Mouse (Mus musculus) stomach, embryonic 15.5 days (tissue): ENCODE data around the gene Zfhx3. TPM values are rescaled to one million over a fixed set of nuclear protein-coding genes. Genes with fewer than 3 reads are reported as not detected.

Experiments used
- ATAC-seq: fragments of 200-750 bp; cut with Nextera tagmentation; 2 replicates; pipeline ENCODE4 v1.8.0; 2017; ENCODE audit warnings: low read depth, moderate number of reproducible peaks, moderate TSS enrichment; ENCODE audit not compliant: insufficient read depth, low FRiP score
- H3K27ac ChIP-seq: fragments of 300-500 bp; sonication (generic); 2 replicates; pipeline ENCODE4 v1.5.1; 2015; ENCODE audit warnings: mild to moderate bottlenecking, inconsistent platforms
- H3K27me3 ChIP-seq: fragments of 300-500 bp; sonication (generic); replicated peaks from 2 replicates; pipeline ENCODE4 v1.6.1; 2015; ENCODE audit warnings: inconsistent platforms
- H3K36me3 ChIP-seq: fragments of 300-500 bp; sonication (generic); 2 replicates; pipeline ENCODE4 v1.6.1; 2015; ENCODE audit warnings: inconsistent platforms
- H3K4me1 ChIP-seq: fragments of 300-500 bp; sonication (generic); 2 replicates; pipeline ENCODE4 v1.6.1; 2015; ENCODE audit warnings: inconsistent platforms
- H3K4me2 ChIP-seq: fragments of 300-500 bp; sonication (generic); 2 replicates; pipeline ENCODE4 v1.6.1; 2015; ENCODE audit warnings: mild to moderate bottlenecking, inconsistent platforms
- H3K4me3 ChIP-seq: fragments of 300-500 bp; sonication (generic); replicated peaks from 2 replicates; pipeline ENCODE4 v1.5.1; 2015; ENCODE audit warnings: inconsistent platforms
- H3K9ac ChIP-seq: fragments of 300-500 bp; sonication (generic); 2 replicates; pipeline ENCODE4 v1.6.1; 2015; ENCODE audit warnings: inconsistent platforms
- H3K9me3 ChIP-seq: fragments of 300-500 bp; sonication (generic); 2 replicates; pipeline ENCODE4 v1.6.1; 2016; ENCODE audit warnings: inconsistent platforms
- WGBS: fragments of 180-500 bp; shearing (Covaris S2); methylation state at CpG from one replicate; pipeline ENCODE4 v1.1.7; 2015; 5-methylcytosine and 5-hydroxymethylcytosine counted together
- polyA plus RNA-seq: library from polyadenylated mRNA; unstranded; fragments of >200 nt; fragmentation: Nextera tagmentation; extraction: Ambion mirVana; gene quantifications from 2 replicates; pipeline ENCODE4 v1.2.1, GENCODE M21; 2015

The Zfhx3 gene
- polyA plus RNA-seq, 1 experiment from 2014 or later = 12.9 TPM

DNA sequence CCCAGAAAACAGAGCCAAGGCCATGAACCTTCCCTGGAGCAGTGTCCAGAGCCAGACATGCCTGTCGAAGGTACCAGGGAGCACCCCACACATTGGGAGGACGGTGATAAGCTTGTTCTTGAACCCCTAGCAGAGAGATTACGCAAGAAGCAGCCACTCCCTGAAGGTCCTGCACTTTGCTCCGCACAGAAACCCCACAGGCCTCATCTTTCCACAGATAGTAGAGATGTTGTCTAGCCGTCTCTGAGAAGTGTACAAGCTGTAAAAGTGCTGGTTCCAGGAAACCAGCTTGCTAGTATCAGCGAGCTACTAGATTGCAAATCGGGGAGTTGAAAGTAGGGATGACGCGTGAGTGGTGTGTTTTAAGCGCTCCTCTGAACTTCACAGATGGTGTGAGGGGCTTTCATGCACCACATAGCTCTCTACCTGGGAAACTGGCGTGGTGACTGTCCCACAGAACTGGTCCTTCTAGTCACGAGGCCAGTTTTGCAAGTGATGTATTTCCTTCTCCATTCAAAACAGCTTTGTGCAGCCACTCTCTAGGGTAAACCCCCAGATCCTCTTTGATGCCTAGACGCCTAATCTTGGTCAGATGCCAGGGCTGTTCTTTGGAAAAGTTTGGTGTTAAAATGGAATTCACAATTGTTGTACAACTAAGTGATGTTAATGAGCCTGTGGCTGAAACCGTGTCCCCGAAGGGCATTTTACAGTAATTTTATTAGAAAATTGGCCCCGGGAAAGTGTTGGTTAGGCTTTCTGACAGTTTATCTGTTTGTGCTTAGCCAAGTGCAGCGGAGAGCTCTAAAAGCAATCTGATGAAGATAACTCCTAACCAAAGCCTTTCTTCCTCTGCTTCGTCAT, 993.6 kb downstream of the Zfhx3 start:
- no peak for ATAC-seq
- H3K9ac ChIP-seq = no peak overlapping the region
- peaks cover 3% of the 10 kb centered on the region; the same call in 1 of the 2 replicates for H3K4me1 ChIP-seq
- no peak overlapping the region for H3K4me3 ChIP-seq
- no peaks in the 10 kb centered on the region for H3K27me3 ChIP-seq
- WGBS = 71% methylated on average over 18 of the region's 18 CpGs
- H3K4me2 ChIP-seq = no peak overlapping the region
- no peaks in the 10 kb centered on the region for H3K9me3 ChIP-seq
- peak overlapping the region; percentile 6; the same call in 1 of the 2 replicates for H3K27ac ChIP-seq
- peaks cover 18% of the 10 kb centered on the region; the same call in 1 of the 2 replicates for H3K36me3 ChIP-seq

DNA sequence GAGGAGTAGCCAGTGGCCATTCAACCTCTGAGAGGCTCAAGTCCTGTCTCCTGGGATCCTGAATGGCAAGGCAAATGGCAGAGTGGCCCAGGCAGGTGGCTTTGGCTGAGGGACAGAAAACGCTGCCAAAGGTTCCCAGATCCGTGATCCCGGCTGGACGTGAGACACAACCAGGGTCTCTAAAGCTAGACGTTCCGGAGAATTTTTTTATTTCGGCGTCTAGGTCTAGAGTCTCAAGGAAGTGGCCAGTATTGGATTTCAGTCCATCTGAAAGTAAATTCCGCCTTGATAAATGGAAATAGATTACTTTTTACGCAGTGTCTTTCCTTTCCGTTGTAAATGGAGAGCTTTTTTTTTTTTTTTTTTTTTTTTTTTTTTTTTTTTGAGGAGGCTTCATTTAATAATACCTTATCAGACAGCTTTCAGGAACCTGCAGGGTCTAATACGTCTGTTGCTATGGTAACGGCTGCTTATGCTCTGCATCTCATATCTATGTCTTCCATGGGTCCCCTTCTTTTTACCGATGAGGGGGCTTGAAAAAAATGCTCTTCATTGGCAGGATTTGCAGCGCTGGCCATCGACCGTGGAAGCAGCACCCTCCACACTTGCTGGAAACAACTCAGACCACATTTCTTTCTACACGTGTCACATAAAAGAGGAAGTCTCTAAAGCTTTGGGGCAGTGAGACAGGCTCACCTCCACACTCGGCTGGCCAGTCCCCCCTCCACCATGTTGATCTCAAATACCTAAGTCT, 994.4 kb downstream of the Zfhx3 start:
- ATAC-seq = no peak
- no peak overlapping the region for H3K4me3 ChIP-seq
- H3K4me1 ChIP-seq = peaks cover 2% of the 10 kb centered on the region; the same call in 1 of the 2 replicates
- no peak overlapping the region for H3K9ac ChIP-seq
- peaks cover 18% of the 10 kb centered on the region; the same call in 1 of the 2 replicates for H3K36me3 ChIP-seq
- H3K27me3 ChIP-seq = no peaks in the 10 kb centered on the region
- H3K4me2 ChIP-seq = no peak overlapping the region
- 76% methylated on average over 19 of the region's 19 CpGs for WGBS
- H3K27ac ChIP-seq = peak overlapping the region; percentile 6; the same call in 1 of the 2 replicates
- H3K9me3 ChIP-seq = no peaks in the 10 kb centered on the region

GRCm38 (mm10) chr8:108937904-108938455, 995.5 kb downstream of the Zfhx3 start:
- Histone ChIP-seq H3K4me1 (no peaks in the 10 kb centered on the region), H3K9me3 (no peaks in the 10 kb centered on the region), H3K27ac (no peak overlapping the region), H3K4me2 (no peak overlapping the region), H3K27me3 (no peaks in the 10 kb centered on the region), H3K4me3 (no peak overlapping the region), H3K9ac (no peak overlapping the region), H3K36me3 (peaks cover 18% of the 10 kb centered on the region; the same call in 1 of the 2 replicates)
- 78% methylated on average over 8 of the region's 8 CpGs for WGBS
- ATAC-seq = no peak

- ATAC-seq = no peak
- Histone ChIP-seq H3K9me3 (no peaks in the 10 kb centered on the region), H3K36me3 (peaks cover 31% of the 10 kb centered on the region), H3K4me2 (no peak overlapping the region), H3K27ac (no peak overlapping the region), H3K4me1 (no peaks in the 10 kb centered on the region), H3K4me3 (no peak overlapping the region), H3K27me3 (no peaks in the 10 kb centered on the region), H3K9ac (no peak overlapping the region)
- 89% methylated on average over 8 of the region's 8 CpGs for WGBS
Measured at GRCm38 (mm10) chr8:108942686-108943085, 1000.2 kb downstream of the Zfhx3 start.

DNA sequence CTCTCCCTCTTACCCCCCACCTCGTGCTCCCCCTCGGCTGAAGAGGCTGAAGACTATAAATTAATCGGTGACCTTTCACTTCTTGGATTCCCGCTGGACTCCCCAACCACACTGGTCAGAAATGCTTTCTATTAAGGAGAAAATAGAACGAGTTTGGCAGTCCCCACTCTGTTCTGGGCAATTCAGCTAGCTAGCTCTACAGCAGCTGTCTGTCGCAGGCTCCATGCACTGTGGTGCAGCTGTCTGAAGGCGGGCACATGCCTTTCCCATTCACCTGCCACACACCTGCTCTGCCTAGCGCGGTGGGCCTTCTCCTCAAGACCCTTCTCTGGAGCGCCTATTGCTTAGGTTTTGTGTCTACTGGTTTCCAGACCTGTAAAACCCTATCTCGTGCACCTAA, 1000.7 kb downstream of the Zfhx3 start:
- Histone ChIP-seq H3K9me3 (no peaks in the 10 kb centered on the region), H3K4me1 (no peaks in the 10 kb centered on the region), H3K9ac (no peak overlapping the region), H3K4me2 (no peak overlapping the region), H3K4me3 (no peak overlapping the region), H3K36me3 (peaks cover 35% of the 10 kb centered on the region), H3K27me3 (no peaks in the 10 kb centered on the region), H3K27ac (no peak overlapping the region)
- WGBS = 87% methylated on average over 11 of the region's 11 CpGs
- ATAC-seq = no peak

- ATAC-seq = no peak
- no peaks in the 10 kb centered on the region for H3K27me3 ChIP-seq
- H3K4me3 ChIP-seq = no peak overlapping the region
- peaks cover 47% of the 10 kb centered on the region for H3K36me3 ChIP-seq
- WGBS = 81% methylated on average over 13 of the region's 13 CpGs
- H3K4me1 ChIP-seq = no peaks in the 10 kb centered on the region
- H3K9ac ChIP-seq = no peak overlapping the region
- no peak overlapping the region for H3K27ac ChIP-seq
- H3K4me2 ChIP-seq = no peak overlapping the region
- no peaks in the 10 kb centered on the region for H3K9me3 ChIP-seq
Measured at GRCm38 (mm10) chr8:108944312-108944711, 1001.9 kb downstream of the Zfhx3 start.

DNA sequence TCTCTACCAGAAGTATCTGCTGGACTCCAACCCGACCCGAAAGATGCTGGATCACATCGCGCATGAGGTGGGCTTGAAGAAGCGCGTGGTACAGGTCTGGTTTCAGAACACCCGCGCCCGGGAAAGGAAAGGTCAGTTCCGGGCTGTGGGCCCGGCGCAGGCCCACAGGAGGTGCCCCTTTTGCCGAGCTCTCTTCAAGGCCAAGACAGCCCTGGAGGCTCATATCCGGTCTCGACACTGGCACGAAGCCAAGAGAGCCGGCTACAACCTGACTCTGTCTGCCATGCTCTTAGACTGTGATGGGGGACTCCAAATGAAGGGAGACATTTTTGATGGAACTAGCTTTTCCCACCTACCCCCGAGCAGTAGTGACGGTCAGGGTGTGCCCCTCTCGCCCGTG, 1007.9 kb downstream of the Zfhx3 start:
- Histone ChIP-seq H3K9ac (no peak overlapping the region), H3K36me3 (peaks cover 91% of the 10 kb centered on the region), H3K4me1 (no peaks in the 10 kb centered on the region), H3K9me3 (0 out of 2 replicates have a peak, but pooled peaks cover 8% of the 10 kb centered on the region), H3K4me3 (no peak overlapping the region), H3K27ac (no peak overlapping the region), H3K27me3 (no peaks in the 10 kb centered on the region), H3K4me2 (no peak overlapping the region)
- ATAC-seq = no peak
- 98% methylated on average over 21 of the region's 21 CpGs for WGBS

DNA sequence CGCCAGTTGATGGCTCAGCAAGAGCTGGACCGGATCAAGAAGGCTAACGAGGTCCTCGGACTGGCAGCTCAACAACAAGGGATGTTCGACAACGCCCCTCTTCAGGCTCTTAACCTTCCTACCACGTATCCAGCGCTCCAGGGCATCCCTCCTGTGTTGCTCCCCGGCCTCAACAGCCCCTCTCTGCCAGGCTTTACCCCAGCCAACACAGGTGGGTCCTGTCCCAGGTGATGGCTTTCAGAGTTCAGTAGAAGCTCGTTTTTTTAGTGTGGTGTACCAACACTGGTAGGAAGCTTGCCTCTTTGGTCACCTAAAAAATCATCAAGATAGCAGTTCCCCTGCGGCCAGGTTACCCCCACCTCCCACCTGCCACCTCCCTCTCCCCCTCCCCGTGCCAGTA, 1009.1 kb downstream of the Zfhx3 start:
- no peaks in the 10 kb centered on the region for H3K4me1 ChIP-seq
- no peak overlapping the region for H3K27ac ChIP-seq
- 0 out of 2 replicates have a peak, but pooled peaks cover 8% of the 10 kb centered on the region for H3K9me3 ChIP-seq
- no peak overlapping the region for H3K9ac ChIP-seq
- H3K36me3 ChIP-seq = peaks cover 92% of the 10 kb centered on the region
- no peak overlapping the region for H3K4me2 ChIP-seq
- no peaks in the 10 kb centered on the region for H3K27me3 ChIP-seq
- 93% methylated on average over 12 of the region's 12 CpGs for WGBS
- H3K4me3 ChIP-seq = no peak overlapping the region
- no peak for ATAC-seq

DNA sequence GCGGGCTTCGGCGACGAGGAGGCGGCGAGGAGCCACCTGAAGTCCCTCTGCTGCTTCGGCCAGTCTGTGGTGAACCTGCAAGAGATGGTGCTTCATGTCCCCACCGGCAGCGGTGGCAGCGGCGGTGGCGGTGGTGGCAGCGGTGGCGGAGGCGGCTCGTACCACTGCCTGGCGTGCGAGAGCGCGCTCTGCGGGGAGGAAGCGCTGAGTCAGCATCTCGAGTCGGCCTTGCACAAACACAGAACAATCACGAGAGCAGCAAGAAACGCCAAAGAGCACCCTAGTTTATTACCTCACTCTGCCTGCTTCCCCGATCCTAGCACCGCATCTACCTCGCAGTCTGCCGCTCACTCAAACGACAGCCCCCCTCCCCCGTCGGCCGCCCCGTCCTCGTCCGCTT, 1014.0 kb downstream of the Zfhx3 start:
- Histone ChIP-seq H3K9ac (no peak overlapping the region), H3K4me2 (no peak overlapping the region)
- WGBS = 76% methylated on average over 37 of the region's 37 CpGs

GRCm38 (mm10) chr8:108962516-108962915, 1020.1 kb downstream of the Zfhx3 start:
- 62% methylated on average over 7 of the region's 7 CpGs for WGBS
- H3K4me1 ChIP-seq = no peaks in the 10 kb centered on the region
- no peak overlapping the region for H3K4me2 ChIP-seq
- ATAC-seq = no peak
- H3K36me3 ChIP-seq = no peaks in the 10 kb centered on the region
- no peak overlapping the region for H3K27ac ChIP-seq
- no peaks in the 10 kb centered on the region for H3K27me3 ChIP-seq
- no peaks in the 10 kb centered on the region for H3K9me3 ChIP-seq
- H3K4me3 ChIP-seq = no peak overlapping the region
- no peak overlapping the region for H3K9ac ChIP-seq

More for the DNA sequence above, 1014.0 kb downstream of the Zfhx3 start:
- H3K4me1 ChIP-seq = no peaks in the 10 kb centered on the region
- no peaks in the 10 kb centered on the region for H3K9me3 ChIP-seq
- ATAC-seq = no peak
- no peak overlapping the region for H3K4me3 ChIP-seq
- no peak overlapping the region for H3K27ac ChIP-seq
- no peaks in the 10 kb centered on the region for H3K27me3 ChIP-seq
- H3K36me3 ChIP-seq = peaks cover 47% of the 10 kb centered on the region

DNA sequence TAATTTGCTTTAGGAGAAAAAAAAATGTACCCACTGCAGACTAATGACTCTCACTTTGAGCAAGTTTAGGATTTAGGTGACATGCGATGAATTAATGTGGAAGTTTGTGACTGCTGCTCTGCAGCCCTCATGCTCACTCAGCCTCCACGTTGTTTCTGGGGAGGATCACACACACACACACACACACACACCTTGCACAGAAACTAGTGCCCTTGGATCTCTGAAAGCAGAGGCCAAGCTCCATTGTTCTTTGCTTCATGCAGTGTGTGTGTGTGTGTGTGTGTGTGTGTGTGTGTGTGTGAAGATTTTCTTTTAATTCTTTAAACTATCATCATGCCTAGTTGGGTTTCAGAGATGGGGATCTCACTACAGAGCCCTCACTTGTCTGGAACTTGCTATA, 1020.7 kb downstream of the Zfhx3 start:
- no peaks in the 10 kb centered on the region for H3K36me3 ChIP-seq
- no peaks in the 10 kb centered on the region for H3K9me3 ChIP-seq
- no peaks in the 10 kb centered on the region for H3K4me1 ChIP-seq
- no peaks in the 10 kb centered on the region for H3K27me3 ChIP-seq
- ATAC-seq = no peak
- no peak overlapping the region for H3K4me2 ChIP-seq
- WGBS = 77% methylated on average over 2 of the region's 2 CpGs
- H3K27ac ChIP-seq = no peak overlapping the region
- H3K4me3 ChIP-seq = no peak overlapping the region
- H3K9ac ChIP-seq = no peak overlapping the region

GRCm38 (mm10) chr8:108966041-108966440, 1023.6 kb downstream of the Zfhx3 start:
- WGBS = 78% methylated on average over 12 of the region's 12 CpGs
- Histone ChIP-seq H3K4me3 (no peak overlapping the region), H3K4me1 (no peaks in the 10 kb centered on the region), H3K9ac (no peak overlapping the region), H3K4me2 (no peak overlapping the region), H3K36me3 (no peaks in the 10 kb centered on the region), H3K9me3 (no peaks in the 10 kb centered on the region), H3K27ac (no peak overlapping the region), H3K27me3 (no peaks in the 10 kb centered on the region)
- ATAC-seq = no peak
